Mouse (Mus musculus): ENCODE data around the gene Ryk.

The Ryk gene

DNA sequence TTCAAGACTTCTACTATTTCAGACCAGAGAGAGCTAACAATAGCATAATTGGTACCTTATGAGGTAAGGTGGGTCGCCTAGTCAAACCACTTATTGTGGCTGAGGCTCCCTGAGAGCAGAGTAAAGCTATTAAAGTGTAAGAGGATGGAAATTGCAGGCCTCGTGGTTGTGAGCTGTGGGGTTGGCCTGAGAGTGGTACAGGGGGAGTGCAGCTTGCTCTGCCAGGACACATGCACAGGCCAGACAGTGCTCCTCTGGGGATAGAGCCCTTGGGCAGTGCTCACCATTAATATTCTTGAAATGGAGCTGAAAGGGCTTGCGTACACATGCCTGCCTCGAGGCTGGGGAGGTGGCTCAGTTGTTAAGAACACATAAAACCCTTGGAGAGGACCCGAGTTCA is 23.6 kb downstream of the Ryk start:
- DNase-seq (ENCODE audit: extremely low spot score, low spot score): no peak

DNA sequence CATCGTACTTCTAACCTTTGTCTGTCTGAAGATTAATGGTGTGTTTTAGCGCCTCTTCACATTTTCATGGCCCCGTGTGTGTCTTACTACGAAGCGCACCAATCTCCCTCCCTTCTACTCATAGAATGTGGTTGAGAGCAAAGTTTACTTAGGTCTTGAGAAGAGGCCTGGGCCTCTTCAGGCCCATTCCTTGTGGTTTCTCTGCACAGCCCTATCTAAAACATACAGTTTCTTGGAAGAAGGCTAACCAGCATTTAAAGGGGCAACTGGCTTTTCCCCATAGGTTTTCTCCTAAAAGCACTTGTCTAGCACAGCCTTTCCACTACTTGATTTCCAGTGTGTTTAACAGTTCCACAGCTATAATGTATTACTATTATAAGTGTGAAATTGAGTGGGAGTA is 24.7 kb downstream of the Ryk start:
- DNase-seq (ENCODE audit: extremely low spot score, low spot score): no peak

GRCm38 (mm10) chr9:102859963-102860362 is 25.2 kb downstream of the Ryk start:
- DNase-seq (ENCODE audit: extremely low spot score, low spot score): no peak

- DNase-seq (ENCODE audit: extremely low spot score, low spot score): no peak
These were observed 26.2 kb downstream of the Ryk start for GRCm38 (mm10) chr9:102860802-102861469.

DNA sequence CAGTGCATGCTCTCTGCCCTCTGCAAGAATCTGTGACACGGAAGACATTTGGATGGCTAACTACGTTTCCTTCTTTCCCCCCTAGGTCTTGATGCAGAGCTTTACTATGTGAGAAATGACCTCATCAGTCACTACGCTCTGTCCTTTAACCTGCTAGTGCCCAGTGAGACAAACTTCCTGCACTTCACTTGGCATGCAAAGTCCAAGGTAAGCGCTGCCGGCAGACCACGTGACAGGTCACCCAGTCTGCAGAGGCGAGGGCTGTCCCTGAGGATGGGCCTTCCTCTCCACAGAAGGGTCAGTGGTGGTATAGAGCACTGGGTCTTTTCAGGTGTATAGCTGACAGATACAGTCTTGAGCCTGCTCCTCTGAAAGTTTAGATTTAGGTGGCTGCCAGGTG is 27.1 kb downstream of the Ryk start:
- no peak for DNase-seq (ENCODE audit: extremely low spot score, low spot score)

- no peak for DNase-seq (ENCODE audit: extremely low spot score, low spot score)
These were observed 27.5 kb downstream of the Ryk start for GRCm38 (mm10) chr9:102862260-102862659.

DNA sequence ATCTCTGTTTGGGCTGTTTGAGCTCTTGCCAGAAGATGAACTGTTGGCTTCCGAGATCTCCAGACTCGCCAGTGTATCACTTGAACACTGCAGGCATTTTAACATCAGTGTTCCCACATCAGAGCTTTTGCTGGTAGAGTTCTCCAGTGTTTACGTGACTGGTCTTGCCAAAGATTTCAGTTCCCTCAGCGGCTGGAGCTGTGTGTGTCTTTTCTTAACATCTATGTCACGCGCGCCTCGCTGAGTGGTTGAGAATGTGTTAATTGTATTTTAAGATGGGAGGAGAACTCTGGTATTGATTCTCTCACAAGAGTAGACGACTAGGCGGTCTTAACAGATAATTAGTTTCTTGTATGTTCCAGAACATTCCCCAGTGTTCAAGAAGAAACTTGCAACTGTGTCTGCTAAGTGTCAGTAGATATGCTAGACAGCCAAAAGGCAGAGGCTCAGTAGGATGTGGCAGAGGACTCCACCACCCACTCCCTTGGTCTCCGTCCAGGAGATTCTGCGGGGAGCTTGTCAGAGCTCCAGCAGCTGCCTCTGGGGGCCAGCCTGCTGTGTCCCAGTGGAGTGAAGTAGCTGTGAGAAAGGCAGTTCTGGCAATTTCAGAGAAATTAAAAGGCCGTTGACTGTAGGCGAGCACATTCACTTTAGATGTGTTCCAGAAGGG is 29.3 kb downstream of the Ryk start:
- no peak for DNase-seq (ENCODE audit: extremely low spot score, low spot score)

DNA sequence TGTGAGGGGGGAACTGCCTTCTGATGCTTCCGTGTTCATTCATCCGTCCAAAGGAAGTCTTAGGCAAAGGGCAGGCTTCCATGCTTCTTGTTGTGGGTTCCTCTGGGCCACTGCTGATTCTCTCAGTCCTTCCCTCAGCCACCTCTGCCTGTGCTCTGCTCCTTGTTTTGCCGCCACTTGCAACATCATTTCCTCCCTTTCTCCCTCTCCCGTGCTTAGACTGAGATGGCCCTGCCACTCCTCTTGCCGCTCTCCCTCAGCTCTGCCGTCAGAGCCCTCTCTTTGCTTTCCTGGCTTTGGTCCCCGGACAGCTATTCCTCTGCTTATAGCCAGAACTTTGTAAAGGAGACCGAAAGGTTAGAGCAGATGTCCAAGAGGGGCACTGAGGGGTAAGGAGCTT is 30.2 kb downstream of the Ryk start:
- no peak for DNase-seq (ENCODE audit: extremely low spot score, low spot score)

GRCm38 (mm10) chr9:102865946-102866737 is 31.4 kb downstream of the Ryk start:
- no peak for DNase-seq (ENCODE audit: extremely low spot score, low spot score)

DNA sequence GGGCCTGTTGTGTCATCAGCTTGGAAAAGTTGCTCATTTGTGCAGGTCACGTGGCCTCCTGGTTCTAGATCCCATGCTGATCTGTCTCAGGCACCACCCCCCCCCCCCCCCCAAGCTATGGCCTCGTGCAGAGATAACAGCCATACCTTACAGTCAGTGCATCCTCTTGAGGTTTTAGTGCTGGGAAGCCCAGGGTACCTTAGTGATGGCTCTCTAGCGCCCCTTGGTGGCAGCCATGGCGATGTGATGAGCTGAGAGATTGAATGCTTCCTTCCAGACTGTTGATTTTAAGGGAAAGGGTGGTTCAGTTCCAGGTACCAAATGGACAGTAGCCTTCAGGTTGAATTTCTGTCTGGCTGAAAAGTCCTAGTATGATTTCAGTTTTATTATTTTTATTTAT is 32.2 kb downstream of the Ryk start:
- DNase-seq (ENCODE audit: extremely low spot score, low spot score): peak; percentile 82

DNA sequence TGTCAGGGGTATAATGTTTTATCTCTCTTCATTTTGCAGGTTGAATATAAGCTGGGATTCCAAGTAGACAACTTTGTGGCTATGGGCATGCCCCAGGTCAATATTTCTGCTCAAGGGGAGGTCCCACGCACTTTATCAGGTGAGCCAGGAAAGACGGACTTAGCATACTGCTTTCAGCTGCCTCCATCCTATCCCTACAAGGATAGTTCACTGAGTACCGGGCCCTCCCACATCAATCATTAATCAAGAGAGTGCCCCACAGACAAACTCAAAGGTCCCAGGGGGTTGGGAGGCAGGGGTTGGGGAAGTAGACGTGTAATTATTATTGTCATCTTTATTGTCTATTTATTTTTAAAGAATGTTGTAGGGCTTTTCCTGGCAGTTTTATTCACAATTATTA is 32.8 kb downstream of the Ryk start:
- DNase-seq (ENCODE audit: extremely low spot score, low spot score): no peak

DNA sequence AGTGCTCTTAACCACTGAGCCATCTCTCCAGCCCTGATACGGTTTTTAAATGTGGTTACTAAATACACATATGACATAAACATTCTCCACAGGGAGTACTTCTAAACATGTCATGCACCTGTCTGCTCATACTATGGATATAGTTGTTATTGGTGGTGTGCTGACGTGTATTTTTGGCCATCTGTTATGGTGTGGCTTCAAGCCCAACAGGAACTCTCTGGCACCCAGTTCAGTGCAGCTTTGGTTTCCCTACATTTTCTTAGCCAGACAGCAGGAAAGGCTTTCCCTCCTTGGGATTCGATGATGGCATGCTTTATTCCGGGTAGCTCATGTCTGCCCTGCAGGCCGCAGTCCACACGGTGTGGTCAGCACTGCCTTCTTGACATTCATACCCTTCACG is 33.7 kb downstream of the Ryk start:
- no peak for DNase-seq (ENCODE audit: extremely low spot score, low spot score)

DNA sequence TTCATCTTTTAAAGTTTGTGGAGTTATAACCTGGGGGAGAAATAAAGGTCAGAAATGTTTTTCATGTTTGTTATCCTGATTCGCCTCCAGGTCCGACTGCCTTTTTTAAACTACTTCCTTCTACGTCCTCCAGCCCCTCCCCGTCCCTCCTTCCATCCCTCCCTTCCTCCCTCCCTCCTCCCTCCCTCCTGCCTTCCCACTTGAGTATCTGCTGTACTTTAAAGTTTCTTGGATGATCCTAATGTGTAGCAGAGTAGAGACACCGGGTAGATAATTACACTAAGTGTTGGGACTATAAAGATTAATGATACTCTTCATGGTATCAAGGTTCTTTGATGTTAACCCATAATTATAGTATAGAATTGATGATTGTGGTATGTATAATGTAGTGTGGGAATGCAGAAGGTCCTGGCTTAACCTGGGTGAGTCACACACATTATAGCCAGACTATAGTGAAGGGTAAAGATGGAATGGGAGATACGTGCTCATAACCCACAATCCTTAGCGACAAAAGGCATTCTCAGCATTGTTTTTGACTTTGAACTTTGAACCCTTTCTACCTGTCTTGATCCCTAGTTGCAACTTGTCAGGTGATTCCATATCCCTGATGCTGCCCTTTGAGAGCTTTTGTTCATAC is 41.5 kb downstream of the Ryk start:
- DNase-seq (ENCODE audit: extremely low spot score, low spot score): no peak

GRCm38 (mm10) chr9:102877916-102878315 is 43.2 kb downstream of the Ryk start:
- no peak for DNase-seq (ENCODE audit: extremely low spot score, low spot score)

GRCm38 (mm10) chr9:102879545-102879944 is 44.8 kb downstream of the Ryk start:
- DNase-seq (ENCODE audit: extremely low spot score, low spot score): peak; percentile 34

GRCm38 (mm10) chr9:102884703-102885102 is 50.0 kb downstream of the Ryk start:
- no peak for DNase-seq (ENCODE audit: extremely low spot score, low spot score)

DNA sequence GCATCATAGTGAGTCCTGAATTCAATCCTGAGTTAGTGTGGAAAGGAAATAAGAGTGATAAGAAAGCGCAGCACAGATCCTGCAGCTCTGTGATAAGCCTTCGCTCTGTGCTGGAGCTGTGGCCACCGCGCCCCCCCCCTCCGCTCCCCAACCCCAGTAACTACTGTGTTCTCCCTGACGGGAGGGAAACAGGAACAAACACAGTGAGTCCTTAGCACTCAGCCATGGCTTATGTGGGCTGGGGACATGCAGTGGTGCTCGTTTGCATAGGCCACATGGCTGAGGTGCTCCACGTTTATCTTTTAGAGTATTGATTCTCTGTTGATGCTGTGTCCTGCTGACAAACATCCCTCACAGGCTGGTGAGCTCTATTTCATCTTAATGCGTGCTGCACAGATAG is 55.4 kb downstream of the Ryk start:
- DNase-seq (ENCODE audit: extremely low spot score, low spot score): no peak

- DNase-seq (ENCODE audit: extremely low spot score, low spot score): no peak
These were observed 58.0 kb downstream of the Ryk start for GRCm38 (mm10) chr9:102892480-102893355.

DNA sequence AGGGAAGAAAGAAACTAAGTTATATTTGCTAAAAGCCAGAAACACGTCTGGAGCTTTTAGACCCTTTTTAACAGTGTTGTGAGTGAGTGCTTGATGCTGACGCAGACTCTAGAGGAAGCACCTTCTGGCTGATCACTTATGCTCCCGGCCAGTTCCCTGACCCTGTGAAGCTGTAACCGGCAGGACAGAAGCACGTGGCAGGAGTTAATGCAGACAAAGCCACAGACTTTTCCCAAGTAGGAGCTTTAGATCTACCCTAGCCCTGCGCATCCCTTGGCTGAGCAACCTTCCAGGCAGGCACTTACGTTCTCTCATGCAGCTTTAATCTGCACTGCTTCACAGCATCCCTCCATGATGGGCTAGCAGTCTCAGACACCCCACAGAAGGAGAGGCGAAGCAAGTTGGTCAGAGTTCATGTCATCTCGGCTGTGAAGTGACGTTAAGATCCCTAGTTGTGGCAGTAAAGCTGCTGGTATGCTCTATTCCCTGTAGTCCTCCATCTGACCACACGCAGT is 58.7 kb downstream of the Ryk start:
- DNase-seq (ENCODE audit: extremely low spot score, low spot score): no peak

- DNase-seq (ENCODE audit: extremely low spot score, low spot score): no peak
These were observed 65.2 kb downstream of the Ryk start for GRCm38 (mm10) chr9:102899916-102900315.

- DNase-seq (ENCODE audit: extremely low spot score, low spot score): no peak
These were observed 67.6 kb downstream of the Ryk start for GRCm38 (mm10) chr9:102902308-102902707.

Measured in neural tube, embryonic 10.5 days (tissue).